Mouse (Mus musculus) regulatory T cell (primary cell): ENCODE measurements around the gene Cpsf4l.

Experiments
- in situ Hi-C: fragments of 300-600 bp; cut with MboI, MseI; formaldehyde crosslinking; loops from one replicate; pipeline ENCODE4 v1.15.1; 2025; ENCODE audit warnings: high pct_unique_total_duplicates

The Cpsf4l gene

DNA sequence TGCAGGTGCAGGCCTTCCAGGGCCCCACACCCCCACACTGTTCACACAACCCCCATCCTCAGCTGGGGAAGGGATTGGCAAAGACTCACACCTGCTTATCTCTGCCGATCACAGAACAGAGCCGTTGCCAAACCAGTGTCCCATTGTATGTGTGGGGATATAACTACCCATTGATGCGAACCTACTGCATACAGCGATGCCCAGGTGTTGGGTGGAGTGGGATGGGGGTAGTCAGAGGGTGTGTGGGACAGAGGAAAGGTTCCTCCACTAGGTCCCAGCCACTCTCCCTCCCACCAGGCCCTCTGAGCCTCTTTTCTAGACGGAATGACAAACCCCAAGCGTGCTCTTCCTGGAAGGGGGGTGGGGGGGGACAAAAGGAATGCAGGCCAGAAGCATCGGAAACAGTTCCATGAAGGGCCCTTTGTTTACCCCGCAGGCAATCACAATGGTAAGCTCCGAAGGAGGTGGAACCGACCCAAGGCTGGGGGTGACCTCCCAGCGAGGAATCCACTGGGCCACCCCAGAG is at the start of gene Cpsf4l:
TSS of gene Cpsf4l (minus strand) at position 287 of the 526 bp plus-strand sequence.
- in situ Hi-C loops: loop anchor here (5.0 kb wide), 2 partner anchors 38 to 1163 kb away; no protein-coding TSS in a partner anchor

DNA sequence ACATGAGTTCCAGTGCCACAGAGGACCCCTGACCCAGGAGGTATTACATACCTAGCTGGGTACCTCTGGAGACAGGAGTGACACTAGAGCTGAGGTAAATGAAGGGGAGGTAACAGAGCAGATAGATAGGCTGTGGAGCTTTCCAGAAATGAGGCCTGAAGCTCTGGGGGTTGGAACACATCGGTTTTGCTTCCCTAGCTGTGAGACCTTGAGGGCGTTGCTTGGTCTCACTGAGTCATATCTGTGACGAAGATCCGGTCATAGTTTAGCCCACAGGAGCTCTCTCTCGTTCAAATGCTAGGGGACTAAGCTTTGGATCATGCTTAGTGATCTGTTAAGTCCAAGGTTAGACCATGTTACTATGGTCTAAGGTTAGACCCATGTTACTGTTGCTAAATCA is 49.0 kb upstream of the Cpsf4l start:
- in situ Hi-C loops: no loop called here

DNA sequence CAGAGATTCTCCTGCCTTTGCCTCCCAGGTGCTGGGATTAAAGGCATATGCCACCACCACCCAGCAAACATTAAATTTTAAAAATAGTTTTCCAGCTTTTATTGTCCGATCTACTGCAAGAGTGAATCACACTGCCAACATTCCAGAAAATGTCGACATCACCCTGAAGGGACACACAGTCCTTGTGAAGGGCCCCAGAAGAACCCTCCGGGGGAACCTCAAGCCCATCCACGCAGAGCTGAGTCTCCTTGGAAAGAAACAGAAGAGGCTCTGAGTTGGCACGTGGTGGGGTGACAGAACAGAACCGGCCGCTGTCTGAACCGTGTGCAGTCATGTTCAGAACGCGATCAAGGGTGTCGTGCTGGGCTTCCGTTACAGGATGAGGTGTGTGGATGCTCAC is 46.8 kb upstream of the Cpsf4l start:
- in situ Hi-C loops: no loop called here

DNA sequence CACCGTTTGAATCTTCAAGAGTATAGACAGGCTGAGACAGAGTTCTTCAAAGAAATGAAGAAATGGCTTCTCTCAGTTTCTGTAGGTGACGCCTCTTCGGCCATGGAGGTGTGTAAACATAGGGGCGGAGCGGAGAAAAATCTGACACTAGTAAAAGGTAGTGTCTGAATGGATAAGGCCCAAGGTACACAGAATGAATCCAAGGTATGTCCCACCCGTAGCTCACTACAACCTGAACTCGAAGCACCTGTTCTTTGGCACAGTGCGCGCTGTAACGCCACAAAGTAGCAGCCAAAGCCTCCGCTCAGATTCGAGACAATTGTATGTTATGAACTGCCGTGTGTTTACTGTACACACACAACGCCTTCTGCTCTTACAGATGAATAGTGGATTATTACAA is 46.1 kb upstream of the Cpsf4l start:
- in situ Hi-C loops: no loop called here

DNA sequence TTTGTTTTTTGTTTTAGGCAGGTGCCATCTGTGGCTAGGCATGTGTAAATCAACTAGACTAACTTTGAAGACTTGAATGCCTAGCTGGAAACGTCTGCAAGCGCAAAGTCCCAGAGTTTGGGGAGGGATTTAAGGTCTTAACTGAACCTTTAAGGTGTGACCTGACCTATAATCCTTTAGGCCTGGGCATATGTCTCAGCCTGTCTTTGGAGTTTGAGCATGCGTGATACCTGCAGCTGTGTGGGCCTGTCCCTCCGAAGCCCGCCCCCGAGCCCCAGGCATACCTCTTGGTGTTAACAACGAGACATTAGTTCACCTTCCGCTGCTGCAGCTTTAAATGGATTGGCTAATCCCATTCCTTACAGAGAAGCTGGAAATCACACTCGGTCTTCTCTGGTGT is 45.0 kb upstream of the Cpsf4l start:
- in situ Hi-C loops: no loop called here

DNA sequence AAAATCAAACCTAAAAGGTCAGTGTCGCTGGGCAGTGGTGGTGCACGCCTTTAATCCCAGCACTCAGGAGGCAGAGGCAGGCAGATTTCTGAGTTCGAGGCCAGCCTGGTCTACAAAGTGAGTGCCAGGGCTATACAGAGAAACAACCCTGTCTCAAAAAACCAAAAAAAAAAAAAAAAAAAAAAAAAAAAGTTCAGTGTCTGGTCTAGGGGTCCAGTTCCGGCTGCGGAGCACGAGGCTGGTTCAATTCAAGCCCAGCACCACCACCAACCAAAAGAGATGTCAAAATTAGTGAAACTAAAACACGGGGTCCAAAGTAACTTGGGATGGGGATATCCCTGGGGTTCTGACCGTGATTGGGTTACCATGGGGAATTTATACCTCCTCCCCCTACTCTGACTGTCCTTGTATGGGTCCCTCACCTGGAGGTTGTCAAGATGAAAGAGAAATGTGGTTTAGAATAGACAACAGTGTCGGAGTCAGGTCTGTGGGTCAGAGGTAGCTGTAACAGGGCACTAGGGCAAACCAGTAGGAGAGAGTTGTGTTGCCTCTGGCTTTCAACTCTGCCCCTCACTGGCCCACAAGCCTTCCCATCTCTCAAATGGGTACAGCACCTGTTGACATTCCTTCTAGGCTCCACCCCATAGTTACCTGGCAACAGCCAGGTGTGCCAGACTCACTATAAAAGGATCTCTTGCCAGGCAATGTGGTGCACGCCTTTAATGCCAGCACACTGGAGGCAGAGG is 43.0 kb upstream of the Cpsf4l start:
- in situ Hi-C loops: no loop called here

DNA sequence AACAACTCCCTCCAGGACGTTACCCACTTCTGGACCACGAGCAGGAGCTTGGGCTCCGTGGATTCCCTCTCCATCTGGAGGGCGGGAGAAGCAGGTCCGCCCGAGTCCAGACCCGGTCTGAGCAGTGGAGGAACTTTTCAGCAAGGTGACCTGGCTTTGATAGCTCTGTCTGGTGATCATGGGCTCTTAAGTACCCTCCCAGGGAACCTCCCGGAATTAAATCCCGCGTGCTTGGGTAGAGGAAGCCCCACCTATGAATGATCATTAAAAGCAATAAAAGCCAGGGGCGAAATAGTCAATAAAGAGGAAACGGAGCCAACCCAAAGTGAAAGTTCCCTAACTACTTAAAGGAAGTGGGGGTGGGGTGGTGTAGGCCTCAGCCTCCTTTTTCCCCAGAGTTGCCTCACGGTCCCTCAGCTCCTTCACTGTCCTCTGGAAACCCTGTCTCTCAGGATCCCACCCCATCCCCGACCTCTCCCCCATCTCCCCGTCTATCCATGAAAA is 42.4 kb upstream of the Cpsf4l start:
- in situ Hi-C loops: no loop called here

DNA sequence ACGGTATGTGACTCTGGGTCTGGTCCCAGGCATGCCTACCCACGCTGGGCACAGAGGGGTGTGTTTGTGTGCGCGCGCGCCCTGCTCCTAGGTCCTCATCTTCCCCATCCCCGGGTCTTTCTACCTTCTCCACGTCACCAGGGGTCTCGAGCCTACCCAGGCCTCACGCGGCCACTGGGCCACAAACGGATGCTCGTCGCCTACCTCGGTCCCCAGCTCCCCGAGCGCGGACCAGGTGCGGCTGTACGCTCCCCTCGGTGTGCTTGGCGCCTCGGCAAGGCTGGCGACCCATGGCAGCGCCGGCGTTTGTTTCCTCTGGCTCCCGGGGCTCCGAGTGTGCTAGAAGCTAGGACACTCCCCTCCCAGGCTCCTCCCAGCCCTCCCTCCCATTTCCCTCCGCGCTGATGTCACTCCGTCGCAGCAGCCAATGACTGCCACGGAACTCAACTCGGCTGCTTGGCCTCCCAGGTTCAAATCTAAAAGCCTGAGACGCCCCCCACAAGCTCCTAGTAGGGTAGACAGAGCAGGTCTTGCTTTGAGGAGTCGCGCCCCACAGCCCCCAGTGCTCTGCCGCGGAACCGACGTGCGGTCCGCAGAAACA is 41.8 kb upstream of the Cpsf4l start, which contains the start of gene Cdc42ep4:
TSS of gene Cdc42ep4 (minus strand) at position 398 of the 601 bp plus-strand sequence.
- in situ Hi-C loops: no loop called here

DNA sequence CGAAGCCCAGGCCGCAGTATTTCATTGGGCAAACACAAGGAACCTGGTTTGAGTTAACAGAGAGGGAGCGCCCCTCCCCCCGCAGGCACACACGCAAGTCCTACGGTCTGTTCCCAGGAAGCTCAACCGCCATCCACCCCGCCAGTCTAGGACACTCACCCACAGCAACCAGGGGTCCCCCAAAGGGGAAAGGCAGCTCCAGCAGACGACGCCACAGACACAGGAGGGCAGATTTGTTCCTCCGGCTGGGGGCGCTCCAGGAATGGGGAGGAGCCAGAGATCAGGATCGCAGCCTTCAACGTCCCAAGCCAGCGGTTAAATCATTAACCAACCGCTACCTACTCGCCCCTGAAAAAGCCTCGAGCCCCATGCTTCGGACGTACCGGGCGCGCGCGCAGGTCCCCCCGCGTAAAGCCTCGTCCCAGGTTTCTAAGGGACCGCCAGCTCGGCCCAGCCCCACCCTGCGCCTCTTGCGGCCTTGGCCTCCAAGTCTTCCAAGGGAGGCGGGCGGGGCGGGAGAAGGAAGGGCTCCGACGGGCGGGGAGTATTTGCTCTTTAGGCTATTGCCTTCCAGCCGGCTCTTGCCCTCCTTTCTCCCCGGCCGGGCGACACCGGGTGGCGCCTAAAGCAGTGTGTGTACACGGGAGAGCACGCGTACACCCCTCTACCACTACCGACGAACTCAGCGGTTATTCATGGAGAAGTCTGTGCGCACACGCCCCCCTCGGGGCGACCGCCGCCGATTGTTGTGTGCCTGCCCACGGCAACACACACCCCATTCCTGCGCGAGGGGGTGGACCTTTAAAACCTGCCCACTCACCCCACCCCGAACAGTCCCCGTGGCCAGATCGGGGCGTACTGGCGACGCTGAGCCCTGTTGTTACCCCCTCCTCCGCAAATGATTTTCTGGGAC is 41.0 kb upstream of the Cpsf4l start:
- in situ Hi-C loops: no loop called here

DNA sequence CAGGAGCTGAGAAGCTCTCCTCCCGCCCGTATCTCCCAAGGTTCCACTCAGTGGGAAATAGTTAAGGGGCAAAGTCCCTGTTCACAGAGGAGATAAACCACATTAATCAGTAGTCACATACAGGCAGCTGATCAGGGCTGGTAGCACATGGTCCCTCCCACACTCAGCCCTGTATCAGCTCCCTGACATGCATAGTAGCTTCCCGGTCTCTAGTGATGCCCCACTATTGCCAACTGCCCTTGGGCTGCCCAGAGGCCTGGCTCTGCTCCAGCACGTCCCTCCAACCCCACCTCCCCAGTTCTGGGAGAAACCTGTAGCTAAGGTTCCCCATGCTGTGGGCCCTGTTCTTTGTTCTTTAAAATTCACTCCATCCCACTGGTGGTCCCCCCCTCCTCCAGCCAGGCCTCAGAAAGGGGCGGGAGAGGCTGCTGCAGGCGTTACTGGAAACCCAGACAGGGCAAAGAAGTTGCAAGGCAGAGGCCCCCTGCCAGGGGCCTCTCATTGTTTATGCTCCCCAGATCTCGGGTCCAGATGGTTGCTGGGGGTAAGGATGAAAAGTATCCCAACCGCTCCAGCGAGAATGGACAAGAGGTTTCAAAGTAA is 40.0 kb upstream of the Cpsf4l start:
- in situ Hi-C loops: loop anchor here (5.0 kb wide), 2 partner anchors 43 to 62 kb away; no protein-coding TSS in a partner anchor

DNA sequence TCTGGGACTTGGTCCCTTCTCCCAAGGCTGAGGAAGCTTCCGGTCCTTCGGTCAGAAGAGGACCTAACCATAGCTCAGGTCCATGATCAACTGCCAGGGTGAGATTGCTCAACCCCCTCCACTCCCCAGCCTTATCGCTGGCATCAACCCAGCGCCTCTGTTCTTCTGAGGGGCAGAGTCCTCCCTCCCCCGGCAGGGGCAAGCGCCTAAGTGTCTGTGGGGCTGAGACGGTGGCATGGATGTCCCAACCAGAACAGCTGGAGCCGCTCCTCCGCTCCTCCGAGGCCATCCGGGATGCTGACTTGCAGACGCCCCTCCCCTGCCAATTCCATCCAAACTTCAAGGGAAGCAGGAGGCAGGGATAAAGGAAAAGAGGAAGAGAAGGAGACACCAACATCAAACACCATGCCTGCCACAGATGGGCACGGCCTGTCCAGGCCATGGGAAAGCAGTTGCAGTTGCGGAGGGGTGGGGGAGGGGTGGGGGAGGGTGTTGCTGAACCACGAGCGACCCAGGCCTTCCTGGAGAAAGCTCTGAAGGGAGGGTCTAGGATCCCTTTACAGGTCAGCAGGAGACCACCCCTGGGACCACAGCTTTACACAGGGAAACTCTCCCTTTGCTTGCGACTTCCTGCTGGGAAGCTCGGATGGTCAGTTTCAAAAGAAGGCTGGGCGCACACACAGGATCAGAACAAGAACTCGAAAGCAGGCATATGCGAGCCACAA is 39.1 kb upstream of the Cpsf4l start:
- in situ Hi-C loops: loop anchor here (5.0 kb wide), 2 partner anchors 42 to 63 kb away; no protein-coding TSS in a partner anchor

DNA sequence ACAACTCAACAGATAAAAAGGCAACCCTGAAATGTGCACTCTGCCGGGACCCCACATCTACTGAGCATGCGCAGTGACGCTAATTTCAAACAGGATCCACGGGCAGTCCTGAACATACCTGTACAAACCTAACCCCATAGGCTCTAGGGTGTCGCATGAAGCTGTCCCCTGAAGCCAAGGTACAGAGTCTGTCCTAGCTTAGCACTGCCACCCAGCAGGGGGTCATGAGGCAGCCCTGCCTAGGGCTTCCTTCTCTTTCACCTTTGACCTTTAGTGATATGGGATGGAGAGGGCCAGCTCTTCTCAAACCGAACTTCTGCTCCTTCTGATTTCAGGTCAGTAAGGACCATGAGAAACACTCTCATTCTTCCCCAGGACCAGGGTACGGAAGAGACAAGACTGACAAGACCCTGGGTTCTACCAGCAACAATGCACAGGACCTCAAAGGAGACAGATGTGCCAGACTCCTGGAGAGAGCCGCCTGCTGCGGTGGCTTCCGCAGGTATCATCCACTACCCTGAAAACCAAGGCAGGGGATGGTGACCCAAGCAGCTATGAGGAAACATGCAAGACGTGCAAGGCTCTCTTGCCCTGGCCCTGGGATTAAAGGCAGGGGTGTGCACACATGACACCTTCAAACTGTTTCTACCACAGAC is 38.0 kb upstream of the Cpsf4l start:
- in situ Hi-C loops: loop anchor here (5.0 kb wide), 2 partner anchors 41 to 64 kb away; no protein-coding TSS in a partner anchor

DNA sequence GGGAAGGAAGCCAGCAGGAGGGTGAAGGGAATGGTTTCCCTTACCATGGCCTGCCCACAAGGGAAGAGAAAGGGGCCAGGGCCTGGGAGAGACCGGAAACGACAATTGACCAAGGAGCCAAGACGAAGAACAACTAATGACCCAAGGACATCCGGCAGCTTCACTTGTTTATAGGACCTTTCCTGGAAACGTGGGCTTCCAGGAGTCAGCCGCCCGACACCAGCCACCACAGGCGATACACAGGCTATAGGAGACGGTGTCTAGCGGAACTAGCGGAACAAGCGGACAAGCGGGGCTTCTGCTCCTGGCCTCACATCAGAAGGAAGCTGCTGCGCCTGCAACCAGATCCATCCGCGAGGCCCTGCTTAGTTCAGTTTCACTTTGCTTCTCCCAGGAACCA is 37.2 kb upstream of the Cpsf4l start:
- in situ Hi-C loops: loop anchor here (5.0 kb wide), 2 partner anchors 40 to 65 kb away; no protein-coding TSS in a partner anchor

DNA sequence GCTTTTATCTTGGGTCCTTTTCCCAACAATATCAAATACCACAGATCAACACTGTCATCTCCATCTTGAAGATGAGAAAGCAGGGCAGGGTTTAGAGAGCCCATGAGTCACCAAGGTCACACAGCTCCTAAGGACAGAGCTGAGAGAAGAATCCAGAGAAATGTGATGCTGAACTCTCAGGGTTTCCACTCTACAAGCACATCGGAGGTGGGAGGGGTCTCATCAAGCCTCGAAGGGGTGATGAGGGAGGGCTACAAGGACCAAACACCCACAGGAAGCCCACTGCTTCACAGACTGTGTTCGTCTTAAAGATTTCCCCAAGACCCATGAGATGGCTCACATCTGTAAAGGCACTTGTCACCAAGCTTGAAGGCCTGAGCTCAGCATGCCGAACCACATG is 36.1 kb upstream of the Cpsf4l start:
- in situ Hi-C loops: loop anchor here (5.0 kb wide), 2 partner anchors 39 to 66 kb away; no protein-coding TSS in a partner anchor

DNA sequence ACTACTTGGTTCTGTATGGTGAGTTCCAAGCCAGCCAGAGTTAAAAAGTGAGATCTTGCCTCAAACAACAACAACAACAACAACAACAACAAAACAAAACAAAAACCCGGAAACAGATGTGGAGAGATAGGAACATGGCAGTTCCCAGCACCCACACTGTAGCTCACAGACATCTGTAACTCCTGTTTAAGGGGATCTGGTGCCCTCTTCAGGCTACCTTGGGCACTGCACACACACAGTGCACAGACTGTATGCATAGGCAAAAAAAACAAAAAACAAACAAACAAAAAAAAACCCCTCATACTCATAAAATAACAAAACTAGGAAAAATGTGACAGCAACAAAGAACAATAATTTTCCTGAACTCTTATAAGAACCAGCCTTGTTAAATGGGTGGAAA is 33.2 kb upstream of the Cpsf4l start:
- in situ Hi-C loops: no loop called here

DNA sequence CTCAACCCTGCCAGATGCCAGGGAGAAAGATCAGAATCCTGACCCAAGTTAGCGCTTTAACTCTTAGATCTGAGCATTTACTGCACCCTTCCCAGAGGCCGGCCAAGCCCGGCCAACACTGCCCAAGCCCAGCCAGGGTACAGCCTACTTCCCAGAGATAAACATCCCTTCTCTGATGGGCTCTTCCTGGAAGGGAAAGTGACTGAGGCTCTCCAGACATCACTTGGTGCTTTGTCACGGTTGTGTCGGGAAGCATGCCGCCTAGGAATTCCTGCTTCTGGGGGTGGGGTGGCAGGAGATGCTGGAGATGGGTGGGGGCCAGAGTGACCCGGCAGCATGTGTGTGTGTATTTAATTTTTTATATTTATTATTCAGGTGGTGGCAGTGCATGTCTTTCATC is 30.3 kb upstream of the Cpsf4l start:
- in situ Hi-C loops: no loop called here

DNA sequence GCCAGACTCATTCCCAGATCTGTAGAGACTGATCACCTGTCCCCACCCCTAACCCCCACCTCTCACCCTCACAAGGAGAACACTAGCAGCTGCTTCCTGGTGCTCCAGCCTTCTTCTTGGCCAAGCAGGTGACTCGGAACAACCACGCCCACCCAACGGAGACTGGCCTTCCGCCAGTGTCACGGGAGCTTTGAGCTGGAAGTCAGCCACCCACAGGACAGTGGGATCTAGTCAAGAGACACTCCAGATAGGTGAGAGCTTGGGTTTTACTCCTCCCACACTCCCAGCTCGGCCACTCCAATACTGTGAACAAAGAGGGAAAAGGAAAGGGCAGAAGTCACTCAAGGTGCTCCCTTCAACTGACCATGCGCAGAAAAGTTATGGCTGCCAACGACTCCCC is 29.4 kb upstream of the Cpsf4l start:
- in situ Hi-C loops: no loop called here

DNA sequence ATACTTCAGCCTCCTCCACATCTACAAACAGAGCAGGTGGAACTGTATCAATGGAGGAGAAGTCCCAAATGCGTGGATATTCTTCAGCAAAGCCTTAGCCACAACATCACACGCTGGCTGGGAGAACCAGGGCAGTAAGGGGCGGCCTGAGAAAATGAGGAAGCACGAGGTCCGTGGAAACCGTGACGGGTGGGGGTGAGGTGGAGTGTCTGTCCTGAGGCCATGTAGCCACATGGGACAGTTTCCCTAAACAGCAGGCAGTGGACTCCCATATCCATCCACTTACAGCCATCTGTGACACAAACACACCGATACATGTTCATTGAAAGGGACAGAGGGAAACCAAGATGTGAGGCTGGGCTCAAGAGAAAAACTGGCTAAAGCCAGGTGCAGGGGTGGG is 28.1 kb upstream of the Cpsf4l start:
- in situ Hi-C loops: no loop called here

DNA sequence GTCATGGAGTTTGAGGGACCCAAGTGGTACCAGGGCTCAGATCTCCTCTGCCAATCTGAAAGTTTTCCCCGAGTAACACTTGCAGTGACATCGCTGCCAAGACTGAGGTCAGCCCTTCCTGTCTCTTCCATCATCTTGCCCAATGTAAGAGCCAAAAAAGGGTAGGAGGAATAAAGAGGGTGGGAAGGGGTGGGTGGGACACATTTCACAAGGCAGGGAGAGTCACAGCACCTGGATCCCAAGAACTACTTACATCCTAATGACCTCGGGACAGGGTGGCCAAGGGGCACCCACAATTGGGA is 27.7 kb upstream of the Cpsf4l start:
- in situ Hi-C loops: no loop called here
